Mouse (Mus musculus) urinary bladder, adult 2 months (tissue): Measurements from ENCODE around the gene Isoc2a. TPM values are rescaled to one million over a fixed set of nuclear protein-coding genes. Genes with fewer than 3 reads are reported as not detected.
"Not testable (repeated sequence)": the region's sequence is repeated elsewhere in the genome, so short reads cannot be mapped to it uniquely, and the experiment has no call there.

Experiments used
- DNase-seq: peaks from one replicate; pipeline ENCODE4 v3.0.0; 2022; ENCODE audit warnings: low spot score
- polyA plus RNA-seq: library from polyadenylated mRNA; depleted of rRNA; stranded (reverse); fragments of >200 nt; gene quantifications from 2 replicates; pipeline ENCODE4 v1.2.3, GENCODE M21; 2012

Gene Isoc2a
- polyA plus RNA-seq, 1 experiment, result 21.3 TPM

DNA sequence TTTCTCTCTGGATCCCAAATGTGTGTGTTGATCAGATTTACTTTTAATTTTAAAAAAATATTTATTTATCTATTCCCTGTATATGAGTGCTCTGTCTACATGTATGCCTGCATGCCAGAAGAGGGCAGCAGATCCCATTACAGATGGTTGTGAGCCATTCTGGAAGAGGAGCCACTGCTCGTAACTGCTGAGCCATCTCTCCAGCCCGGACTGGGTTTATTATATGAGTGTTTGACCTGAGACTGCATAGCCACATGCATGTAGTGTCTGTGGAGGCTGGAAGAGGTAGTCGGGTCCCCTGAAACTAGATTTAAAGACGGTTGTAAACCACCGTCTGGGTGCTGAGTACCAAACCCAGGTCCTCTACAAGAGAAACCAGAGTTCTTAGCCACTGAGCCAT lies 11.9 kb upstream of the Isoc2a start:
- DNase-seq, result no peak

DNA sequence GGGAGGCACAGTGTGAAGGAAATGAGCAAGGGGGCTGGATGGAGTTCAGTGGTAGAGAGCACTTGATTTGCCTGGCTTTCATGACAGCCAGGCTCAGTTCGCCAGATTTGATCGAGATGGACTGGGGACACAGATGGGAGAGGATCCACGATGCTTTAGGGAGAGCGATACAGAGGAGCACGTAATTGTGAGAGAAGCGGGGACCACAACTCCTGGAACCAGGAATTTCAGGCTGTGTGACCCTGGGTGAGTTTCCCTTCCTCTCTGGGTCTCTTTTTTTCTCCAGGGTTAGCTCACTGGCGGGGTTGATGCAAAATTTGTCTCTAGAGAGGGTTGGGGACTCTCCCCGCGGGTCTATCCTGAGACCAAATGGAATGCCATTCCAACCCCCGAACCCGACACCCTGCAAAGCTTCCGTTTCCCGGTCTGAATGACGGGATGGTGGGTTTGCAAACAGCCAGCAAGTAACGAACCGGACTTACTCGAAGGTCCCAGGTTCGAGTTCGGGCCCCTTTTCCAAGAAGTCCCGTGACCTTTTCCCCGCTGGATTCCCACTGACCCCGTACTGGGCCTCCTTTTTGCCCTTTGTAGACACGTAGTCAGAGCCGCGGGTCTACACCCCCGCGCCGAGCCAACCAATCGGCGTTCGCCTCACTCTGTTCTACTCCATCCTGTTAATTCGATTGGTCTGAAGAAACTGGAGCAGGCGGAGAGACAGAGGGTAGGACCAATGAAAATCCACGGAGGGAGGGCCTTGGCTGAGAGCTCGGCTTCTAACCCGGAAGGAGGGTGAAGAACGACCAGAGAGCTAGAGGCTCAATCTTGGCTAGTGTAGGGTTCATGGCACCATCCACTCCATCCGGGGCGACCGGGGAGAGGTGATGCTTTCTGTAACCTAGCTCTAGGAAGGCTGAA lies 11.1 kb upstream of the Isoc2a start:
- DNase-seq, result peak; percentile 83

- DNase-seq, result no peak
These were observed 10.2 kb upstream of the Isoc2a start for GRCm38 (mm10) chr7:4866631-4867180.

- DNase-seq, result no peak
These were observed 6.8 kb upstream of the Isoc2a start, which contains the start of gene Isoc2b for GRCm38 (mm10) chr7:4870133-4870532. Gene Isoc2b (minus strand): TSS chr7:4870258.

- DNase-seq, result no peak
These were observed 273 bp downstream of the Isoc2a start for GRCm38 (mm10) chr7:4877226-4877625.

- no peak for DNase-seq
These were observed 1.2 kb downstream of the Isoc2a start for GRCm38 (mm10) chr7:4878186-4878585.

DNA sequence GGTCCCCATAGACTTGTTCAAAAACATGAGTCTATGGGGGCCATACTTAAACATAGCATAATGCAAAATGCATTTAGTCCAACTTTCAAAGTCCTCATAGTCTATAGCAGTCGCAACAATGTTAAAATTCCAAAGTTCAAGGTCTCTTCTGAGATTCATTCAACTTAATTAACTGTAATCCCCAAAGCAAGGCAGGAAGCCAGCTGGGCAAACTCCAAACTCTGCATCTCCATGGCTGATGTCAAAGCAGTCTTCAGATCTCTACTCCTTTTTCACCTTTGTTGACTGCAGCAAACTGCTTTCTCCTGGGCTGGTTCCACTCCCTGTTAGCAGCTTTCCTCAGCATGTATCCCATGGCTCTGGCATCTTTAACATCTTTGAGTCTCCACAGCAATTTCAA lies 2.1 kb downstream of the Isoc2a start:
- not testable (repeated sequence) for DNase-seq

- no peak for DNase-seq
These were observed 9.7 kb downstream of the Isoc2a start for GRCm38 (mm10) chr7:4886680-4887079.

DNA sequence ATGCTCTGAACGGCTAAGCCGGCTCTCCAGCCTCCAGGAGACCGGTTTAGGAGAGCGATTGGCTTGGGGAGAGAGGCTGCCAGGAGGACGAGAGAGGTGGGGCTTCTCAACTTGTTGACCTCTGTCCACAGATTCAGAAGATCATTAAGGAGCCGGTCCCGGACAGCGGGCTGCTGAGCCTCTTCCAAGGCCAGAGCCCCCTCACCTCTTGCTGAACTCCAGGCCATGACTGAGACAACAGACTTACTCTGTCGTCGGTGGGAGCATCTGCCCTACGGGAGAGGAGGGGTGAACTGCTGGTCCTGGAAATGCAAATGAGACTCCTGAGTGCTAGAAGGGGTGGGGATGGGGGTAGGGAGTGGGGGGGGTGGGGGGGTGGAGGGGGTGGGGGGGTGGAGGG lies 18.2 kb downstream of the Isoc2a start:
- DNase-seq, result no peak

DNA sequence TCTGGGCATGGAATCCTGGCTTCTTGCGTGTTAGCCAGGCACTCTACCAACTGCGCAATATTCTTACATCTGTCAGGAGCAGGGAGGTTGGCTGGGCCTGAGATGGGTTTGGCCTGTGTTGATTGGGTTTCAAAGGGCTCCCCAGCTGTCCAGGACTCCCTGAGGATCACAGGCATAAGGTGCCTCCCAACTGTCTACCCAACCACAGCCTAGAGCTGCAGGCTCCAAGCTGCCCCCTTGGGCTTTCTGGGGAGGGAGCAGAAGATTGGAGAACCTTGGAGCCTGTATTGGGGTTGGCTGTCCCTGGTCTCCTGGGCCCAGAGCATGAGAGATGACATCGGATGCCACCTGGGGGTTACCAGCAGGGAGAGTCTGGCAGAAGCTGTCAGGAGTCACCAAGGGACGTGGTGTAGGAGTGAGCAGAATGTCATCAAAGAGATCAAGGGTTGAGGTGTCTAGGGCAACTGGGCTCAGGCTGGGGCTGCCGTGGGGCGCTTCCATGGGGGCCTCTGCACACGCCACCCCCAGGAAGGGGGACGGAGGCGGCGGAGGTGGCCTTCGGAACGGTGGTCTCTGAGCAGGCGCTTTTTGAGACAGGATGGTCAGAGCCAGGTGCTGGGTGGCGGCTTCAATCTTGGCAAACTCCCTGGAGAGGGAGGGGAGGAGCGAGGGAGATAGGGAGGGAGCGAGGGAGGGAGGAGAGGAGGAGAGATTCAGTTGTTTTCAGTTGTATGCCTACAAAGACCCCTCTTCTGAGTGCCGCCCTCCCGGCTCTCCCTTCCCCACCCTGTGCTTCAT lies 22.1 kb downstream of the Isoc2a start:
- peak; percentile 20 for DNase-seq

DNA sequence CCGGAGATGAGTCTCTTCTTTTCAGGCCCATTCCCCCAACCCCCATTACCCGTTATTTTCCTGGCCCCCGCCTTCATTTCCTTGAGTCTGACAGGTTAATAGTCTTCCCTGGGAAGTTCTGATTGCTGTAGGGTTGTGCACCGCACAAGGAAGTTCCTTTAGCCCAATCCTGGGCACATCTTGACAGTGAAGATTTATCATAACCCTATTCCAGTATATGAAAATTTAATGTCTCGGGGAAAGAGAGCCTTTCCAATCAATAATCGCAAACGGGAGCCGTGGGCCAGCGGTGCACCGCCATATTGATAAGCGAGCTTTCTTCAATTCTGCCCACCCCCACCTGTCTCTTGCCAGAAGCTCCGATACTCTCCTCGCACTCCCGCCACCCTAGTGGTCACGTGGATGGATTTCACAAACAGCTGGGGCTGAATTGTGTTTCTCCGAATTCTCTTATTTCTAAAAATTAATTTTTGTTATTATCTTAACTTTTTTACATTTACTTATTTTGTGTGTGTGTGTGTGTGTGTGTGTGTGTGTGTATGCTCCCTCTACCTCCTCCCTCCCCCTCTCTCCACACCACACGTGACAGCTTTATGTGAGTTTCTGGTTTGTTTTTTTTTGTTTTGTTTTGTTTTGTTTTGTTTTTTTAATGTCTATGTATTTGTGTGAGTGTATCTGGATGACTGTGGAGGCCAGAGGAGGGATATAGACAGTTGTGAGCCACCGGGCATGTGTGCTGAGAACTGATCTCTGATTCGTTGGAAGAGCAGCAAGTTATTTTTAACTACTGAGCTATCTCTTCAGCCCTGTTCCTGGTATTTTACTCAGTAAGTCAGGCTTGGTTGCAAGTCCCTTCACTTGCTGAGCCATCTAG lies 22.9 kb downstream of the Isoc2a start:
- DNase-seq, result peak; percentile 22

GRCm38 (mm10) chr7:4900523-4900851 lies 23.5 kb downstream of the Isoc2a start:
- DNase-seq, result no peak

- DNase-seq, result peak; percentile 15
These were observed 24.2 kb downstream of the Isoc2a start for GRCm38 (mm10) chr7:4901171-4901570.

GRCm38 (mm10) chr7:4902404-4902803 lies 25.5 kb downstream of the Isoc2a start:
- DNase-seq, result no peak

DNA sequence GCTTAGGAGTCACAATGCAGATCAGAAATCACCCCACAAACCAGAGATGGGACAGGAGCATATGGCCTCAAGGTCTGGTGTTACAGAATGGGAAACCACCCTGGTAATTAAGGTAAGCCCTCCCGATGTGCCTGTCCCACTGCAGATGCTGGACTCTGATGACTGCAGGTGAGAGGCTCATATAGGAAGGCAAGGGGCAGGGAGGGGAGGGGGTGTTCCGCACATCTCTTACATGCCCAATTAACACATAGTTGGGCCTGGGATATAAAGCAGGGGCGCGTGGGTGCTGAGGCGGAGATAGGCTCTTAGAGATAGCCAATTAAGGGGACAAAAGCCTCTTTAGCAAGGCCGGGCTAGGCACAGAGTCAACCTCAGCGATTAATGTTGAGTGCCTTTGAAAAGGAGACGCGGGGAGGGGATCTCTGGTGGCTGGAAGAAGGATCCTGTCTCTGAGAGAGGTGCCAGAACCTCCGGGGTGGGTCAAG lies 29.6 kb downstream of the Isoc2a start, which contains the start of gene Gm36210:
Gene Gm36210 (minus strand): TSS at position 51 of the 485 bp plus-strand sequence.
- no peak for DNase-seq

GRCm38 (mm10) chr7:4911561-4911960 lies 34.6 kb downstream of the Isoc2a start:
- DNase-seq, result no peak

DNA sequence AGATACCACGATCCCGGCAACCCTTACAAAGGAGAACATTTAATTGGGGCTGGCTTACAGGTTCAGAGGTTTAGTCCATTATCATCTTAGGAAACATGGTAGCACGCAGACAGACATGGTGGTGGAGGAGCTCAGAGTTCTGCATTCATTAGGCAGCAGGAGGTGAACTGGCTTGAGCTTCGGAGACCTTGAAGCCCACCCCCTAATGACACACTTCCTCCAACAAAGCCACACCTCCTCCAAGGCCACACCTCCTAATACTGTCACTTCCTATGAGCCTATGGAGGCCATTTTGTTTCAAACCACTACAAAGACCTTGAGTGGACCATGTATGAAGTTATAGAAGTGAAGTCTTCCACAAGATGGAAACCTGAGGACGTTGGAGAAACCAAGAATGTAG lies 35.3 kb downstream of the Isoc2a start:
- DNase-seq, result no peak

DNA sequence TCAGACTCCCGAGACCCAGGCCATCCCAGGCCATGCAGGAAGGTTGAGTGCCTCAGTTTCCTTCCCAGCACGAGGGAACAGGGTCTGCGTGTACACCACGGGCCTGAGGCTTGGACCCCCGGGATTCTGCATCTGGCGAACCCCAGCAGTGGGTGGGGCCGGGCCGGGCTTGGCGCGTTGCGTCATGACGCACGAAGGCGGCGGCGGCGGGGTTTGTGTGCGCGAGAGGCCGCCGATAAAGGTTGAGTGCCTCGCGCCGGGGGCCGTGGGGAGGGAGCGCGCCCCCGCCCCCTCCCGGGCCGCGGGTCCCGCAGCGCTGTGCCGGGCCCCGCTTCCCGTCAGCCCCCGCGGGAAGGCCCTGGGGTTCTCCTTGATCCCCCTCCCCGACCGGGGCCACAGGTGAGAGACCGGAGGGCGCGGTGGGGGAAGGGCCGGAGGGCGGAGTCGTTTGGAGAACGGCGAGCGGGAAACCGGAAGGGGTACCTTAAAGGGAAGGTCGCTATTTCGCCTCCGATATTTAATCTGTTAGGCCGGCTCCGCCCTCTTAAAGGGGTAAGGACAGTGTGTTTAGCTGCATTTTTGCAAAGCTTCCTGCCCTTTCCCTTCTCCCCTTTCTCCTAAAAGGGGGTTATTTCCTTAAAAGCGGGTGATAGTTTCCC lies 38.2 kb downstream of the Isoc2a start, which contains the start of gene Zfp628:
Gene Zfp628 (plus strand): TSS at position 211 of the 659 bp plus-strand sequence.
- peak; percentile 95 for DNase-seq

GRCm38 (mm10) chr7:4915669-4916416 lies 38.9 kb downstream of the Isoc2a start:
- no peak for DNase-seq

GRCm38 (mm10) chr7:4917494-4917893 lies 40.5 kb downstream of the Isoc2a start:
- DNase-seq, result no peak
